Mouse (Mus musculus) left cerebral cortex, postnatal 4 days (tissue): ENCODE data around the gene S100a3. TPM values are rescaled to one million over a fixed set of nuclear protein-coding genes. Genes with fewer than 3 reads are reported as not detected.

Source experiments
- DNase-seq: peaks from one replicate; pipeline ENCODE4 v3.0.0-alpha.2; 2022
- intact Hi-C: fragments of 180-260 bp; cut with DNase I; formaldehyde crosslinking; loops from one replicate; pipeline ENCODE4 v1.15.1; 2025
- total RNA-seq, 2 experiments: library from RNA; stranded (reverse); gene quantifications; 2 replicates each; pipeline ENCODE4 v1.2.3; 2021

S100a3 gene
- total RNA-seq = 1 to 10 TPM in 1 of 2 experiments, under 1 TPM in 1; 0.40 to 2.0 TPM

DNA sequence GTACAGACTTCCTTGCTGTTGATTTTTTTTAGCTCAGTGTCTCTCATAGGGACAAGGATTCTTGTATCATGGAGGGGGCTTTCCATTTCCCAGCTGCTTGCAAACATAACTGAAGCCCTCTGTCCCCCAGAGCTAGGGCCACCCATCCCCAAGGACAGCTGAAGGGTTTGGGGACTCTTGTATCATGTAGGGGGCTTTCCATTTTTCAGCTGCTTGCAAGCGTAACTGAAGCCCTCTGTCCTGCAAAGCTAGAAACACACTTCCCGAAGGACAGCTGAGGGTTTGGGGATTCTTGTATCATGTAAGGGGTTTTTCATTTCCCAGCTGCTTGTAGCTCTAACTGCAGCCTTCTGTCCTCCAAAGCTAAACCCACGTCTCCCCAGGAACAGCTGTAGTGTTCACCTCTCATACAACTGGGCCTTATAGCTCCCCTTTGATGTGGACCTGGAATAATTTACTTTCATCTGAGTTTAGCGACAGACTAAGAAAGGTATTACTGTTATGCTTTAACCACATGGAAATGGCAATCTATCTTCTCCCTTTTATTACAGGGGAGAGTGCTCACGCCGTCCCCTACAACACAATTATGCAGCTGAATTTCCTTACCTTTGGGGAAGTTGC, at the start of gene S100a3:
TSS of gene S100a3 (plus strand) at position 571 of the 621 bp plus-strand sequence.
- intact Hi-C loops = no loop called here
- DNase-seq = no peak

DNA sequence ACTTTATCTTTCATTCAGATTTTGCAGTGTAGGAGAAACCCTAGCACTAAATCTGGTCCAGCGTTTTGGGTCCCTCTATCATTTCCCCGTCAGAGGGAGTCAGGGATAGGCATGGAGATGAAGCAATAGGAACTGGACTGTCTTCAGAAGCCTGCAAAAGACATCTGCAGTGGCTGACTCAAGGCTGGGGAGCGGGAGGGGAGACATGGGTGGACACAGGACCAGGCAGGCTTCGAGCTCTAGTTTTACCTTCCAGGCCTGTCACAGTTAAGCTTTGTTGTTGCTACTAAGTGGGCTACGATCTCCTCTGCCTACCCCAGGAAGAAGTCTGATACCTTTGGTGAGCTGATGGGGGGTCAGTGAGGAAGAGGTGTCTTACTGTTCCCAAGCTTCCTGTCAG, 48.1 kb upstream of the S100a3 start:
- DNase-seq = no peak

DNA sequence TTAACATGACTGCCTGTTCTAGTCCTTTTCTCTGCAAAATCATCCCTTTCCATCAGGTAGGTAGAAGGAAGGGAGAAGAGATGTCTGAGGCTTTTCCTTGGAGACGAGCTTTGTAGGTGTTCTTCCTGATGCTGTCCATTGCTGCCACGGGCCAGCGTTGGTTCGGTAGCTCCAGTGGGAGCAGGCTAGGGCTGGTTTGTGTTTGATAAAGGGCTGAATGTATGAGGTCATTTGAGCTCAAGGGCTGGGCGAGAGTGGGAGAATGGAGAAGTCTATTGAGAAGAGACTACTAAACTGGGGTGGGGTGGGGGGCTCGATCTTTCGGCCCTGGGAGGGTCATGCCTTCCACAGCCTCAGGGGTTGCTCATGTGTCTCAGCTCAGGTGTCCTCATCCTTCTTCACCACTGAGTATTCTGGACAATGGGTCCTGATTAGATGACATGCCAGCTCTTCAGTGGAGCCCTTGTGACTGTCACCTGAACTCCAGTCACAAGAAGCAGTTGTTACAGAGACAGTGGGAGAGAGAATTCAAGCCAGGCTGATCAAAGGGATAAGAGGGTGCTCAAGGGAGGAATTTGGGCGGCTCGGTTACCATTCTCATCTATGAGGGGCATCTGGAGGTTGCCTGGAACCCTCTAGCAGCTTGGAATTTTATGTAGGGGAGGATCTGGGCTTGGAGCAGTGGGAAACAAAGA, 47.3 kb upstream of the S100a3 start:
- intact Hi-C loops = no loop called here
- no peak for DNase-seq

More for the DNA sequence above, 48.1 kb upstream of the S100a3 start:
- intact Hi-C loops = no loop called here

DNA sequence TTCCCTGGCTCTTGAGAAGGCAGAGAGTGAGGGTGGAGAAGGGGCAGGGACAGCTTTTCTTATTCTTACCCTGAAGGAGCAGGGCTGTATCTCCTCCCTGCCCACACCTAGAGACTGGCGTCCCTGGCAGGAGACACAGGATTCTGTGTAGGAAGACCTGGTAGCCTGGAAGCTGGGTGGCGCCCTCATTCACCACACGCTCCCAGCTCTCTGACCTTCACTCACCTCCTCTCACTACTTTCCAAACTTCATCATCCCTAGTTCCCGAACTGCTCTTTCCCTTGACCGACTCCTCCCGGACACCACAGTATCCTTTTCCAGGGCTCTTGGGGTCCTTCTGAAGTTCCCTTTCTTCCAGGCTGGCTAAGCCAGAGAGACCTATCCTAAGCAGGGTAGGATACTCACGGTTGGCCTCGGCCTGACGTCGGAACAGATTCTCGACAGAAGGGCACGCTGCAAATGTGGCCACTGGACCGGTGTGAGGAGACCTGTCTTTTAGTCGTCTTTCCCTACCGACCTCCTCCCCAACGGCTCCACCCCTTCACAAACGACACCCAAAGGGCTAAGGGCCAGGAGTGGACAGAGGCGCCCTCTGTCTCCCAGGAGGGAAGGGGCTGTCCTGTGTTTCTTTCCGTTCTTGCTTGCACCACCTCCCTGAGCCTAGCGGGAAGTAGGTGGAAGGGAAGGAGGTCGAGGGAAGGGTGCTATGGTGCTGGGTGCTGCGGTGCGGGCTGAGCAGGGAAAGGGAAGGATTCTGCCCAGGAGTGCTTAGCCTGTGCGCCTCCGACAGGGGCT, 46.4 kb upstream of the S100a3 start, which contains the start of the genes S100a1 and S100a13:
TSS of gene S100a1 (minus strand) at position 597 of the 795 bp plus-strand sequence.
TSS of gene S100a13 (plus strand) at position 640 of the 795 bp plus-strand sequence.
- DNase-seq = no peak
- intact Hi-C loops = no loop called here

DNA sequence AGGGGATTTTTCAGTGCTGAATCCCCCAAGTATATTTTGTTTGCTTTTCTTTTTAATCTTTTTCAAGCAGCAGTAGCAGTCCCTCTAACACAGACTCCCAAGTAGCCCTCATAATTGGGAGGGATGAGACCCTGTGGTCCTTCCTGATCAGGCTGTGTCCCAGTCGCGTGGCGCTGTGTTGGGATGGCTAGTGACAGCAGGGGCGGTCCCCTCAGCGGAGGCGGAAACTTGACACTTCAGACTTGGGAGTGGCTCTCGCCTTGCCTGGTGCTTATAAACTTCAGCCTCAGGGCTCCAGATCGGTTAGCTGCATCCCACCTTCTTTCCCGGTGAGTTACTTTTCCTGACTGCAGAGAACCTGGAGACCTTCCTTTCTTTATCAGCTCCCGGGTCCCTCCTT, 45.7 kb upstream of the S100a3 start:
- intact Hi-C loops = no loop called here
- no peak for DNase-seq

DNA sequence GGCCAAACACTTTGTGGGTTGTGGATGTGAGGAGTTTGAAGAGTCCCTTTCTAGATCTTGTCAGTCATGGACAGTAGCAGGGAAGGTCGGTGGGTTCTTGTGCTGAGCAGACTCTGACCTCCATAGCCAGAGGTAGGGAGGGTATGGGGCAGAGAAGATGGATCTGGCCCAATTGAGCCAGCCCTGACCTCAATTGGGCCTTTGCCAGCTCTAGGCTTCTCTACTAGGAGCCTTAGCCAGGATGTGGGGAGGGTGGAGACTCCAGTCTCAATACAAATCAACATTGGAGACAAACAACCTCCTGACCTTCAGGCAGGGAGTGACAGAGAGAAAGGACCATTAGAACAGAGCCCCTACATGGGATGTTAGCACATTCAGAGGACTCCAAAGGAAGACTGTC, 45.1 kb upstream of the S100a3 start:
- DNase-seq = no peak
- intact Hi-C loops = no loop called here

DNA sequence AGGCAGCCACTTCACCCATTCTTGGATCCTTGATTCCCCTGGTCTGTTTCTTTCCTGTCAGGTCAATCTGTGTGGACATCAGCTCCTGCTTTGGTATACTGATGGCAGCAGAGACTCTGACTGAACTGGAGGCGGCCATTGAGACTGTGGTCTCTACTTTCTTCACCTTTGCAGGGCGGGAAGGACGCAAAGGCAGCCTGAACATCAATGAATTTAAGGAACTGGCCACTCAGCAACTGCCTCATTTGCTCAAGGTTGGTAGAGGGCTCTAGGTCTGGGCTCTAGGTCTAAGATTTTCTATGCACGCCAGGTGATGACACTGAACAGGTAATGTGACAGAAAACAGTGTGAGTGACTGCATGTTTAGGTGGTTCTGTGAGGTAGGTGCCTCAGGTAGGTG, 44.6 kb upstream of the S100a3 start:
- intact Hi-C loops = no loop called here
- DNase-seq = no peak

DNA sequence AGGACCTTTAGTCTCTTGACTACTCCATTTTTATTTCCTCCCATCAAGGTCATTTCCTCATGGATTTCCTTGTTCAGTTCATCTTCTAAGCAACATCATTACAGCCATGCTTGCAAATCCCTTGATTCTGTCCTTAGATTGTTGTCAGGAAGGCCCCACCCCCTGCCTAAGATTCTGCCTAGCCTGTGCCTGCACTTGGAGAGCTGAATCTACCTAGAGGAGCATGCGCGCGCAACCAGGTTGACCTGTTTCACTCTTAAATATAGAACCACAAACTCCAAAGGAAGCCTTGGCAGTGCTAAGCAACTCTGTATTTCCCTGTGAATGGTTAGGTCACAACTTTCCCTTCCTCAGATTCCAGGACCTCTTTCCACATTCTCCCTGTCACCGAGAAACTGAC, 42.7 kb upstream of the S100a3 start:
- no peak for DNase-seq
- intact Hi-C loops = no loop called here

DNA sequence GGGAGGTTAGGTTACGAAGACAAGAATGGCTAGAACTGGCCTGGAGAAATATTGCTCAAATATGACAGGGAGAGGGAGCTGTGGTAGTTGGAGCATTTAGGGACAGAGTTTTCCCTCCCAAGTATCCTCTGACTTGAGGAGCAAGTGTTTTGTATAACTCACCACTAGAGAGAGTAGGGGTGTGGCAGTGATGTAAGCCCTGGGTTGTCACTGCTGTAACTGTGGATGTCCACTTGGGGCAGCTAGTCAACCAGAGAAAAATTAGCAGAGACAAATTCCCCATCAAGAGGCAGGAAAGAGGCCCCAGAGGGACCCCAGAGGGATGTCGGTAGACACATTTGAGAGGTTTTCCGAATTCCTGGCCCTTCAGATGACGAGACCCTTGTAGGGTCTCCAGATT, 35.0 kb upstream of the S100a3 start:
- peak; percentile 26 for DNase-seq
- intact Hi-C loops = no loop called here

DNA sequence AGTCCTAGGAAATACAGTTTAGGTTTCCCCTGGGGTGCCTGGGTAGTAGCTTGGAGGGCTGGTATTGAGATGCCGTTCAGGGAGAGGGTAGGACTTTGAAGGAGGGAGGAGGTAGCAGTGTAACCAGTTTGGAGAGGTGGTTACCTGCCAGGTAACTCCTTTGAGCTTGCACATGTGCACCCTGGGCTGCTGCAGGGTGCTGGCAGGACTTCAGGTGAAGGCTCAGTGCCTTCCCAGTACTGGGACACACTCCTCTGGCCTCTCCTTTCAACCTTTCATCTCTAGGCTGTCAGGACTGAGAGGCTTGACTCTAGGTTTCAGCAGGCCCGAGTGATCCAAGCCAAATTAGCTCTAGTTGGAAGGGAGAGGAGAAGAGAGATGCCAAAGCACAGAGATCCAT, 34.3 kb upstream of the S100a3 start:
- intact Hi-C loops = no loop called here
- no peak for DNase-seq

DNA sequence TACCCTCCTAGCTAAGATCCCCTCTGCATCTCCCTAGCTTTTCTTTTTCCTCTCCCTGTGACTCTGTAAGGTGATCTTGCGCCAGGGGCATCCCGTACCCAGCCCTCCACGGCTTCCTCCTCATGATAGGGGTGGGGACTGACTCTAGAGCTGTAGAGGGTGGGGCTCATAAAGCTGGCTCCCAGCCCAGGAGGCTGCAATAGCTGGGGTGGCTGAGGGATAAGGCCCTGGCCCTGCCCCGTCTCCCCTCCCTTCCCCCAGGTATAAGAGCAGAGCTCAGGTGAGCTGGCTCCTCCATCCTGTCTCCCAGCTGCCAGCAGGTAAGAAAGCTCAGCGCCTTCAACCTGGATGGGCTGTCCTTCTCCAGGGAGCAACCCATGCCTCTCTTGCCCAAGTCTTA, 33.8 kb upstream of the S100a3 start, which contains the start of gene S100a14:
TSS of gene S100a14 (plus strand) at position 277 of the 400 bp plus-strand sequence.
- intact Hi-C loops = no loop called here
- DNase-seq = no peak

DNA sequence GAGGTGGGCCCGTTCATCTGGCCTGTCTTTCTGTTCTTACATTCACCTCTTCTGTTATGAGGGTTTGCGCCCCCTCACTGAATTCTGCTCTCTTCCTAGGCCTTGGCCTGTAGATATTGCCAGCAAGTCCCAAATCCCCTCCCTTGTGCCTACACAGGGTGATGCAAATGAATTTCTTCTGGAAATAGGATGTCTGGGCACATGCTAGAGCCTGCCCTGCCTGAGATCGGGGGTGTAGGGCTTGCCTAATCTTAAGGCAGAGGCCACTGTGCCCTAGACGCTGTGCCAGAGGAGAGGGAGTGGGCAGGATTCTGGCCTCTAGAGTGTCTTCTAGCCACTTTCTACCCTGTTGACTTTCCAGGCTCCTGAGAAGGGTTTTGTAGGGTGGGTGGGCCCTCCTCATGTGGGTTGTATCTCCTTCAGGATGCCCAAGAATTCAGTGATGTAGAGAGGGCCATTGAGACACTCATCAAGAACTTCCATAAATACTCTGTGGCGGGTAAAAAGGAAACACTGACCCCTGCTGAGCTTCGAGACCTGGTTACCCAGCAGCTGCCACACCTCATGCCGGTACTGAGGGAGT, 33.0 kb upstream of the S100a3 start:
- intact Hi-C loops = no loop called here
- no peak for DNase-seq

DNA sequence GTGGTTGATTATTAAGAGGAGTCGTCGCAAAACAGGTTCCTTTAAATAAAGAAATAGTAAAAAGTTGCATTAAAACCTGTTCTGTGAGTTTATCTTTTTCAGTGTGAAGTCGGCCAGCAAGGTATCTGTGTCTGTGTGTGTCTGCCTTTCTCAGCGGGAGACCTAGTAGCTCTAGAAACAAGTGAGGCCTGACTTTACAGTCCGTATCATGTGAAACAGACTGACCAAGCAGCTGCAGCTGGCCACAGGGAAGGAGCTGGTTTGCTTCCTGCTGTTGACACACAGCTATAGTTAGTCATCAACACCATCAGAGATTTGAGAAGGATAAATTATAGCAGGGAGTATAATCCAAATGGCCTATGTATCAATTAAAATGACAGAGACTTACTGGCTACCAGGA, 28.7 kb upstream of the S100a3 start:
- intact Hi-C loops = no loop called here
- no peak for DNase-seq

DNA sequence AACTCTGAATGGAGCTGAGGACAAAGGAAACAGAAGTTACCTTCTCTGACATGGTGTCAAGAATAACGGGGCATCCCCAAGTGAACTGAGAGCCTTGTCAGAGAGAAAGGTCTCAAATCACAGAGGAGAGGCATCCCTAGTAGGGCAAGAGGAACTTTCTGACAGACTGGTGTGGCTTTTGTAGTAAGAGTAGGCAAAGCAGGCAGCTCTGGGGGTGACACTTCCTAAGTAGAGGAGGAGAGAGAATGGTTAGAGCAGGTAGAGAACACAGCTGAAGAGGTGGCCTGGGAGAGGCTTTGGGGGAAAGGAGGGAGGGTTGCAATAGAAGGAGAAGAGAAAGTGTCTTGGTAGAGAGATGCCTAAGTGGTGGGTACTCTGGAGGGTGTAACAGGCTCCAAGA, 24.9 kb upstream of the S100a3 start:
- DNase-seq = no peak
- intact Hi-C loops = no loop called here

DNA sequence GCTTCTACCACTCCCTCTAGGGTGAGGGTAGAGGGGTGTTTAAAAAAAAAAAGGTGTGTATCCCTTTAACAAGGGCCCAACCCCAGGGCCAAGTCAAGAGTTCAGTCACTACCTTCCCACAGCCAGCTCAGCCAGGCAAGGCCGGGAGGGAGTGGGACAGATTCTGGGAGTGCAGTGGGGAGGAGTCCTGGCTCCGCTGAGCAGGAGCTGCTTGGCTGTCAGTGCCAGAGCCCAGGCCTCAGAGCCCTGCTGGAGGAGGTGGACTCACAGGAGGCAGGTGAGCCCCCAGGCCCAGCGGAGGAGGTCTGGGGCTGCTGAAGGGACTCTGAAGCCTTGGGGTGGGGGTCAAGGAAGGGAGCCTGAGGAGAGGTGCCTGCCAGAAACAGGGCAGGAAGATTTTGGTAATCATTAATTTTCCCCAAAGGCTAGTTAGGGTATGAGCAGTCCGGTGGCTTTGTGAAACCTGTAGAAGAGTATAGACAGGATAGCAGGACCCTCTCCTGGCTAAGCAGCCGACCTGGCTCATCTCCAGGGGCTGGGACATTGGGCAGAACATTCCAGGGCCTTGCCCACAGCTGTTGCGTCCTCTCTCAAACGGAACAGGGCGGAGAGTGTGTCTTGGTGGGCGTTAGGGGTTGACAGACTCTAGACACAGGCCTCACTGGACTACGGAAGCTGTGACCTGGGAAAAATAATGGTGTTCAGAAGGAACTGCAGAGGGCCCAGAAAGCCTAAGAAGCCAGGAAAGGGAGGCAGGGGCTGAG, 23.1 kb upstream of the S100a3 start, which contains the start of gene S100a16:
TSS of gene S100a16 (plus strand) at position 114 of the 764 bp plus-strand sequence.
- peak; percentile 48 for DNase-seq
- intact Hi-C loops = no loop called here

DNA sequence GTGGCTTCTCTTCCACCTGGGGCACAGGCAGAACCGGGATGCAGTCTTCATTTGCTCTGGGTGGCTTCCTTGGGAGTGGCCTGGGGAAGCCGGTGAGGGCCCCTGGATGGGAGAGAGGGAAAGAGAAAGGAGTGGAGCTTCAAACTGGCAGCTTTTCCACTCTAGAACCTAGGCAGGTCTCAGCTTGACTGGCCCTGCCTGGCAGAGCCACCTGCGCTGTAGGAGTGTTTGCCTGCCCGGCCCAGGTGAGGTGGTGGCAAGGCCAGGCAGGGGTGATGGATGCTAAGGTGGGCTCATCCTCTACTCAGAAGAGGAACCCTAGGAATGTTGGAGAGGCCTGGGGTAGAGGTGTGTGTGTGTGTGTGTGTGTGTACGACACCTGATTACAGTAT, 22.5 kb upstream of the S100a3 start:
- intact Hi-C loops = no loop called here
- DNase-seq = no peak

DNA sequence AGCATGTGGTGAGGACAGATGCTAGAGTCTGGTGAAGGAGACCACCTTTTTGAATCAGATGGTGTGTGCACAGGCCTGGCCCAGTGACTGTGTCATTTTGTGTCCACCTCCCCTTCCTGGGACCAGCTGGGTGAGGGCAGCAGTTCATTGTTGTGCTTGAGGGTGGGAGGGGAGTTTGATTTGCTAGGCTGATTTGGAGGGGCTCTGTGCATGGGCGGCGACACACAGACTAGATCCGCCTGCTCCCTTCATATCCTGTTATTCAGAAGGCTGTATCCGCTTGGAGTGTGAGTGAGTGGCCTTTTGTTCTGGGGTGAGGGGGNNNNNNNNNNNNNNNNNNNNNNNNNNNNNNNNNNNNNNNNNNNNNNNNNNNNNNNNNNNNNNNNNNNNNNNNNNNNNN, 19.5 kb upstream of the S100a3 start:
- DNase-seq = peak; percentile 16
- intact Hi-C loops = no loop called here

DNA sequence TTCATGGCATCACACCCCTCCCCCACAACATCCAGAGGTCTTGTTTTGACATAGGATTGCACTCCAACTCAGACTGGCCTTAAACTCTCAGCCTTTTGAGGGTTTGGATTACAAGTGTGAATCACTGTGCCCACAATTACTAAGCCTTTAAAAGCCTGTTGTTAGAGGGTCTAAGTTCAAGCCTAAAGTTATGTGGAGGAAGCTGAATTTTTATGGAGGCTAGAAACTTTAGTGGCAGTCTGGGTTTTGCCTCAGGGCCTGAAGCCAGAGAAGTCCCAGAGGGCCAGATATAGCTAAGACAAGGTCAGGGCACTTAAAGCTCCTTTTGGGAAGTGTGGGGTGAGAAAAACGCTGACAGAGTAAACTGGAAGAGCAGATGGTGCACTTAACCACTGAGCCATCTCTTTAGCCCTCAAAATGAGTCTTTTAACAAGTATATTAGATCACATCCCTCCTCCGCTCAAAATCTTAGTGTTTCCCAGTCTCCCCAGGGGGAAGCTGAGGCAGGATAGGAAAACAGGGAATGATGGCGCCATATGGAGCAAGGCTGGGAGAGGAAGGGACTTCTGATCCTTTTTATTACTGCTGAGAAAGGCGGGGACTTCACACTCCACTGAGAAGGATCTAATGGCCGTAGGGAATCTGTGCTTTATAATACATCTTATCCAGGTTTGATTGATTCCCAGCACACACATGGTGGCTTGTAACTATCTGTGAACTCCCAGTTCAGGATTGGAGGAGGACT, 10.5 kb upstream of the S100a3 start:
- intact Hi-C loops = no loop called here
- no peak for DNase-seq

DNA sequence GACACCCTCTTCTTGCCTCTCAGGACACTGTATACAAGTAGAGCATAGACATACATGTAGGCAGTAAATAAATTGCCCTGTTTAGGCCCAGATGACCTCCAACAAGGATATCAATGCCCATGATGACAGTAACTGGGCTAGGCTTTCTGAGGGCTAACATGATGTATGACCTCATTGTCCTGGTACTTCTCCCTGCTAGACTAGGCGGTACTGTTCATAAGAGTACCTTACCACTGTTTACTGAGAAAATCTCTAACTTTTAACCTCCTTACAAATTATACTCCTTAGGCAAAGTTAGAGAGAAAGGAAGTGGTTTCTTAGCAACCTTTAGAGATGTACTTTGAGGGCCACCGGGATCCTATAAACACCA, 10.0 kb upstream of the S100a3 start:
- intact Hi-C loops = no loop called here
- no peak for DNase-seq

DNA sequence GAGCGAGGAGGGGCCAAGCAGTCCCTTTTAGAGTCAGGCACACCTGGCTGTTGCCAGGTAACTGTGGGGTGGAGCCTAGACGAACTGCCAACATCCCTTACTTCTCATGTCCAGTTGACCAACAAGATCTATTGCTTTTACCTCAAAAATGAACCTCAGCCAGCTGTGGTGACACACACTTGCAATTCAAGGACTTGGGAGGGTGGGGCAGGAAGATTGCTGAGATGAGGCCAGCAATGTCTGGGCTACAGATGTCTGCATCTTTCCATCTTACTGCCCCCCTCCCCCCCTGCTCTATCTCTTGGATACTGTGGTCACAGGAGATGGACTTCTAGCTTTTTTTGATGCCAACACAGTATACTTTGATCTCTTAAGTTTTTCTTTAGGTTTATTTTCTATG, 8.1 kb upstream of the S100a3 start:
- intact Hi-C loops = no loop called here
- DNase-seq = no peak
